Mouse (Mus musculus) layer of hippocampus, postnatal 10 days (tissue): ENCODE measurements at regions not wholly inside any gene's neighbourhood (a gene's known extent, or its start where the extent isn't known, plus 50 kb on each side); places are given as distances from the start of the nearest gene placed in this dataset.
"Not testable (repeated sequence)": the region's sequence is repeated elsewhere in the genome, so short reads cannot be mapped to it uniquely, and the experiment has no call there.

Experiments used
- DNase-seq, 2 experiments: peaks; one replicate each; pipeline ENCODE4 v3.0.0; 2021; ENCODE audit warnings: low spot score in 2 of 2

- no peak for DNase-seq
Observed at GRCm38 (mm10) chr5:52015786-52016185, 174.5 kb downstream of the Dhx15 start.

GRCm38 (mm10) chr5:52010426-52010825, 179.9 kb downstream of the Dhx15 start:
- DNase-seq, result no peak

GRCm38 (mm10) chr5:52008942-52009341, 181.4 kb downstream of the Dhx15 start:
- DNase-seq, result no peak

- DNase-seq, result no peak
Observed at GRCm38 (mm10) chr5:52006843-52007242, 183.5 kb downstream of the Dhx15 start.

- DNase-seq, result no peak
Observed at GRCm38 (mm10) chr5:51990847-51991610, 199.3 kb downstream of the Dhx15 start.

- peak in 1 of 2 experiments; percentile 7 for DNase-seq
Observed at GRCm38 (mm10) chr5:51989396-51989795, 200.9 kb downstream of the Dhx15 start.

GRCm38 (mm10) chr5:51988913-51989312, 201.4 kb downstream of the Dhx15 start:
- no peak for DNase-seq

- DNase-seq, result no peak
Observed at GRCm38 (mm10) chr5:51984966-51985365, 205.3 kb downstream of the Dhx15 start.

GRCm38 (mm10) chr5:51982780-51983179, 207.5 kb downstream of the Dhx15 start:
- no peak for DNase-seq

- no peak for DNase-seq
Observed at GRCm38 (mm10) chr5:51980901-51981300, 209.4 kb downstream of the Dhx15 start.

GRCm38 (mm10) chr5:51952499-51952898, 237.8 kb downstream of the Dhx15 start:
- no peak for DNase-seq

GRCm38 (mm10) chr5:51949996-51950395, 240.3 kb downstream of the Dhx15 start:
- no peak for DNase-seq

- no peak for DNase-seq
Observed at GRCm38 (mm10) chr5:51946062-51946461, 244.3 kb downstream of the Dhx15 start.

GRCm38 (mm10) chr5:51941925-51942291, 248.4 kb downstream of the Dhx15 start:
- not testable (repeated sequence) for DNase-seq

GRCm38 (mm10) chr5:51941255-51941924, 248.9 kb downstream of the Dhx15 start:
- DNase-seq, result no peak

- no peak for DNase-seq
Observed at GRCm38 (mm10) chr5:51938845-51939244, 251.5 kb downstream of the Dhx15 start.

GRCm38 (mm10) chr5:51937320-51937719, 253.0 kb downstream of the Dhx15 start:
- DNase-seq, result no peak

GRCm38 (mm10) chr5:51935391-51936354, 254.6 kb downstream of the Dhx15 start:
- no peak for DNase-seq

- no peak for DNase-seq
Observed at GRCm38 (mm10) chr5:51934910-51935309, 255.4 kb downstream of the Dhx15 start.

- DNase-seq, result no peak
Observed at GRCm38 (mm10) chr5:51933331-51933730, 257.0 kb downstream of the Dhx15 start.

- DNase-seq, result no peak
Observed at GRCm38 (mm10) chr5:51930416-51930815, 259.9 kb downstream of the Dhx15 start.

- DNase-seq, result no peak
Observed at GRCm38 (mm10) chr5:51928801-51929200, 261.5 kb downstream of the Dhx15 start.
